Mouse (Mus musculus) hindbrain, embryonic 11.5 days (tissue): ENCODE results near the gene Prkd2. TPM values are rescaled to one million over a fixed set of nuclear protein-coding genes. Genes with fewer than 3 reads are reported as not detected.

Experiments used
- ATAC-seq: fragments of 200-750 bp; cut with Nextera tagmentation; 2 replicates; pipeline ENCODE4 v1.8.0; 2017; ENCODE audit warnings: mild to moderate bottlenecking, moderate TSS enrichment, moderate library complexity; ENCODE audit not compliant: low FRiP score
- DNase-seq: peaks from one replicate; pipeline ENCODE4 v3.0.0-alpha.2; 2015; ENCODE audit warnings: low spot score
- H3K27ac ChIP-seq: fragments of 300-500 bp; sonication (generic); 2 replicates; pipeline ENCODE4 v1.5.1; 2014; ENCODE audit warnings: mild to moderate bottlenecking, low read depth, low read length
- H3K27me3 ChIP-seq: fragments of 300-500 bp; sonication (generic); 2 replicates; pipeline ENCODE4 v1.6.1; 2014; ENCODE audit warnings: mild to moderate bottlenecking, low read length, moderate library complexity, mixed read lengths; ENCODE audit not compliant: control insufficient read depth, insufficient read depth
- H3K36me3 ChIP-seq: fragments of 300-500 bp; sonication (generic); 2 replicates; pipeline ENCODE4 v1.6.1; 2014; ENCODE audit warnings: mild to moderate bottlenecking, low read length, moderate library complexity, mixed read lengths; ENCODE audit not compliant: control insufficient read depth, insufficient read depth
- H3K4me1 ChIP-seq: fragments of 300-500 bp; sonication (generic); replicated peaks from 2 replicates; pipeline ENCODE4 v1.6.1; 2014; ENCODE audit warnings: low read length, mixed read lengths; ENCODE audit not compliant: control insufficient read depth, insufficient read depth
- H3K4me2 ChIP-seq: fragments of 300-500 bp; sonication (generic); replicated peaks from 2 replicates; pipeline ENCODE4 v1.6.1; 2014; ENCODE audit warnings: mild to moderate bottlenecking, low read depth, low read length
- H3K4me3 ChIP-seq: fragments of 300-500 bp; sonication (generic); 2 replicates; pipeline ENCODE4 v1.5.1; 2014; ENCODE audit warnings: low read depth, low read length
- H3K9ac ChIP-seq: fragments of 300-500 bp; sonication (generic); 2 replicates; pipeline ENCODE4 v1.6.1; 2014; ENCODE audit warnings: low read depth, low read length
- H3K9me3 ChIP-seq: fragments of 300-500 bp; sonication (generic); 2 replicates; pipeline ENCODE4 v1.6.1; 2016; ENCODE audit warnings: low read length; ENCODE audit not compliant: control insufficient read depth
- whole genome bisulfite sequencing: fragments of 180-500 bp; shearing (Covaris S2); extraction: QIAGEN DNeasy Blood & Tissue Kit; methylation state at CpG from one replicate; pipeline ENCODE4 v1.1.7; 2014; 5-methylcytosine and 5-hydroxymethylcytosine counted together
- polyA plus RNA-seq: library from polyadenylated mRNA; unstranded; fragments of >200 nt; fragmentation: Nextera tagmentation; extraction: Ambion mirVana; gene quantifications from 2 replicates; pipeline ENCODE4 v1.2.1, GENCODE M21; 2014

Prkd2 gene
- polyA plus RNA-seq, 1 experiment from 2014 or later = 8.8 TPM

DNA sequence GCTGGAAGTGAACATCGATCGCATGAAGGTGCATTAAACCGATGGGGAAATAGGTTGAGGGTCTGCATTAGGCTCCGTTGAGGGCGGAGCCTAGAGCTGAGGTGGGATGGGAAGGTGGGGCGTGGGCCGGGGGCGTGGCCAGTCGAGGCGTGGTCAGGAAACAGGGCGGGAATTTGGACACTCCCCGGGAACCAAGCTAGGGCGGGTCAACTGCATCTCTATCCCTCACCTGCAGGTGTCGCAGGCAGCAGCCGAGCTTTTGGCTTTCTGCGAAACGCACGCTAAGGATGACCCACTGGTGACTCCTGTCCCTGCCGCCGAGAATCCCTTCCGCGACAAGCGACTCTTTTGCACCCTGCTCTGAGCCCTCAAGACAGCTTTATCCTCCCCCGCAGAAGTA lies 52.3 kb downstream of the Prkd2 start:
- peak overlapping the region; percentile 62; the same call in 1 of the 2 replicates for H3K27ac ChIP-seq
- H3K36me3 ChIP-seq = no peaks in the 10 kb centered on the region
- H3K4me2 ChIP-seq = peak overlapping the region; percentile 35
- ATAC-seq (peak; percentile 39), DNase-seq (peak; percentile 87)
- no peaks in the 10 kb centered on the region for H3K9me3 ChIP-seq
- H3K27me3 ChIP-seq = peaks cover 19% of the 10 kb centered on the region
- no peak overlapping the region for H3K9ac ChIP-seq
- peaks cover 18% of the 10 kb centered on the region for H3K4me1 ChIP-seq
- H3K4me3 ChIP-seq = peak overlapping the region; percentile 12
- WGBS = under 1% methylated on average over 24 of the region's 24 CpGs

DNA sequence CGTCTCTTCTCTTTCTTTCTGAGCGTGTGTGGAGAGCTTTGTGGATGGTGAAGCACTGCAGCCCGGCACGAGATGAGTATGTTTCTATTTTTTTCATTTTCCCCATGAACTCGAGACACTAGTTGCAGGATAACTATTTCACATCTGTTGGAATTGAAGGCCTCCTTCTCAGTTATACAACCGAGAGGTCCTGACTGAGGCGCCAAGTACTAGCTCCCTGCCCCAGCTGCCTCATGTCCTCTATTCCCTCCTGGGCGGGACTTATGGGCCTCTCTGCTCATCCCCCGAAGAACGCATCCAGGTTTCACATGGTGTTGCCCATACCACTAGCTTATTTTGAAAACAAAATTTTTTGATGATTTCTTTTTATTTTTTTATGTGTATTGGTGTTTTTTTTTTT lies 52.8 kb downstream of the Prkd2 start:
- Histone ChIP-seq H3K36me3 (no peaks in the 10 kb centered on the region), H3K4me2 (peak overlapping the region; percentile 35; the same call in 1 of the 2 replicates), H3K9ac (no peak overlapping the region), H3K27ac (no peak overlapping the region), H3K4me3 (peak overlapping the region; percentile 12), H3K4me1 (peaks cover 19% of the 10 kb centered on the region), H3K27me3 (peaks cover 16% of the 10 kb centered on the region), H3K9me3 (no peaks in the 10 kb centered on the region)
- no peak for ATAC-seq
- no peak for DNase-seq
- 27% methylated on average over 10 of the region's 10 CpGs for WGBS

GRCm38 (mm10) chr7:16900526-16900925 lies 57.8 kb downstream of the Prkd2 start:
- H3K4me3 ChIP-seq = no peak overlapping the region
- no peak overlapping the region for H3K4me2 ChIP-seq
- H3K4me1 ChIP-seq = peaks cover 4% of the 10 kb centered on the region
- no peaks in the 10 kb centered on the region for H3K27me3 ChIP-seq
- no peak overlapping the region for H3K9ac ChIP-seq
- no peak for DNase-seq
- no peaks in the 10 kb centered on the region for H3K9me3 ChIP-seq
- H3K36me3 ChIP-seq = no peaks in the 10 kb centered on the region
- WGBS = 19% methylated on average over 4 of the region's 5 CpGs
- ATAC-seq = no peak
- no peak overlapping the region; the same call in 1 of the 2 replicates for H3K27ac ChIP-seq

DNA sequence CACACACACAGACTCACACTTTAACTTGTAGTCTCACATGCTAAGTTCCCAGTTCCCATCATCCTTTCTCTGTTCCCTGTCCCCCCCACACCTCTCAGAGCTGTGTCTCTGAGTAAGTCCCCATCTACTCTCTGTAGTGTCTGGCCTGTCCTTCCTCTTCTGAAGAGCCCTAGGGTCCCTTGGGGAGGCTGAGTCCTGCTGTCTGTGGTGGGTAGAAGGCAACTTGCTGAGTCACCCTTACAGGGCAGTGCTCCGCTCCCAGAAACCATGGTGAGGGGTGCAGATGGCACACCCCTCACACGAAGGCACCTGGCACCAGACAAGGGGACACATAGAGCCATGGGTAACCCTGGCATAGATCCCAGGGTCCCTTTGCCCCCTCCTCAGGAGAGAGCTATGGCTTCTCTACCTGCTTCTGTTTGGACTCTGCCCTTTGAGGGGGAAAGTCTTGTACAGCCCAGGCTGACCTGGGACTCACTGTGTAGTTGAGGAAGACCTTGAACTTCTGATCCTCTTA lies 60.8 kb downstream of the Prkd2 start:
- H3K27me3 ChIP-seq = no peaks in the 10 kb centered on the region
- DNase-seq (no peak), ATAC-seq (no peak)
- no peak overlapping the region for H3K27ac ChIP-seq
- 83% methylated on average over 2 of the region's 2 CpGs for WGBS
- no peak overlapping the region for H3K4me3 ChIP-seq
- H3K36me3 ChIP-seq = no peaks in the 10 kb centered on the region
- H3K9me3 ChIP-seq = no peaks in the 10 kb centered on the region
- H3K4me2 ChIP-seq = no peak overlapping the region
- H3K9ac ChIP-seq = no peak overlapping the region
- peaks cover 4% of the 10 kb centered on the region for H3K4me1 ChIP-seq

DNA sequence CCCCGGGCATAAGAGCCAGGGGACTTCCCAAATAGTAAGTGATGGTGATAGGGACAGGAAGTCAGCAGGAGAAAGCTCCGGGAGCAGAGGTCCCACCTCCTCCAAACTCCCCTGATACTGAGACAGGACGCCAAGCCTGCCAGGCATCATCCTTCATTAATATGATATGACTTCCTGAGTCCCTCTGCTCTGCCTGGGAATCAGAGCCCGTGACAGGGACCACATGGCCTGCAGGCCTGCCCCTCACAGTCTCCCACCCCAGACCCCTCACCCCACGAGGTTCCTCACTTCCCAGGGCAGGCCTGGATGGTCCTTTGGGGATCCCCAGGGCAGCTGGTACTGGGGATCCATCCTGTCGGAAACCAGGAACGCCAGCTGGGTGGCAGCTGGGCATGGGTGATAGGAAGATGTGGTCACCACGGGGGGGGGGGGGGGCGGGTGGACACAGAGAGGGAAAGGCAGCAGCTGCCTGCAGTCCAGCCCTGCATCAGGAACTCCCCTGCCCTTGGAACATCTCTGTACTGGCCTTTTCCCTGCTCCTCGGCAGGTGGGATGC lies 61.5 kb downstream of the Prkd2 start:
- Histone ChIP-seq H3K27me3 (no peaks in the 10 kb centered on the region), H3K27ac (no peak overlapping the region), H3K9me3 (no peaks in the 10 kb centered on the region), H3K4me1 (peaks cover 6% of the 10 kb centered on the region), H3K4me2 (no peak overlapping the region), H3K9ac (no peak overlapping the region), H3K4me3 (no peak overlapping the region), H3K36me3 (no peaks in the 10 kb centered on the region)
- ATAC-seq (no peak; the same call in 1 of the 2 replicates), DNase-seq (no peak)
- WGBS = 67% methylated on average over 7 of the region's 10 CpGs

DNA sequence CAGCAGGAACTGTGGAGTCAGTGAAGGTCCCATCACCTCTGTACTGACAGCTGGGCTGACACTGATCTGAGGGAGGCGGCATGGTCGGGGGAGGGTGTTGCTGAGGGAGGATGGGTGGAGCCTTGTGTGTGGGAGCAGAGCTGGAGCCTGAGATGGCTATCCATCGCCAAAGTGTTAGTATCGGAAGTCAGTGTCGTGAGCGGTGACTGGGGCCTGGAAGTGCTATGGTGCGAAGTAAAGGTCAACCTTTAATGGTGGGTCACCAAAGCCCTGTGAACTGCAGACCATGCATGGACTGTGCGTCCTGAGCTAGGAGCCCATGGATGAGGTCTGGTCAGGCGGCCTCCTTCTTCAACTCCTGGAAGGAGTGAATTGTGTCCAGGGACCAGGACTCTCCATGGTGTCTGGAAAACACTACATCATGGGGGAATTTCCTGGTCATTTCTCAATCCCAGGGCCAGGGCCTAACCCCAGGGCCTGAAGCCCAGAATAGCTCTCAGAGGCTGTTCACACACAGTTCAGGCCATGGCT lies 62.9 kb downstream of the Prkd2 start:
- Histone ChIP-seq H3K4me1 (peaks cover 5% of the 10 kb centered on the region), H3K36me3 (no peaks in the 10 kb centered on the region), H3K9ac (no peak overlapping the region), H3K27me3 (no peaks in the 10 kb centered on the region), H3K27ac (0 out of 2 replicates have a peak overlapping the region, but pooled peaks have one; percentile 6), H3K4me2 (no peak overlapping the region), H3K9me3 (no peaks in the 10 kb centered on the region), H3K4me3 (no peak overlapping the region)
- DNase-seq (no peak), ATAC-seq (peak; percentile 25; the same call in 1 of the 2 replicates)
- 54% methylated on average over 9 of the region's 9 CpGs for WGBS

- Histone ChIP-seq H3K4me2 (no peak within 1 kb of the TSS), H3K27me3 (no peaks in the 10 kb centered on the region), H3K27ac (0 out of 2 replicates have a peak within 1 kb of the TSS, but pooled peaks have one; percentile 6), H3K4me3 (no peak within 1 kb of the TSS), H3K9ac (no peak within 1 kb of the TSS), H3K4me1 (peaks cover 2% of the 10 kb centered on the region; the same call in 1 of the 2 replicates), H3K36me3 (no peaks in the 10 kb centered on the region), H3K9me3 (no peaks in the 10 kb centered on the region)
- DNase-seq (no peak), ATAC-seq (no peak)
- WGBS = 17% methylated on average over 6 of the region's 6 CpGs
Observed at GRCm38 (mm10) chr7:16906281-16906680, 63.6 kb downstream of the Prkd2 start, which contains the start of gene Ptgir. Gene Ptgir, plus strand, starts transcription at chr7:16906490.

DNA sequence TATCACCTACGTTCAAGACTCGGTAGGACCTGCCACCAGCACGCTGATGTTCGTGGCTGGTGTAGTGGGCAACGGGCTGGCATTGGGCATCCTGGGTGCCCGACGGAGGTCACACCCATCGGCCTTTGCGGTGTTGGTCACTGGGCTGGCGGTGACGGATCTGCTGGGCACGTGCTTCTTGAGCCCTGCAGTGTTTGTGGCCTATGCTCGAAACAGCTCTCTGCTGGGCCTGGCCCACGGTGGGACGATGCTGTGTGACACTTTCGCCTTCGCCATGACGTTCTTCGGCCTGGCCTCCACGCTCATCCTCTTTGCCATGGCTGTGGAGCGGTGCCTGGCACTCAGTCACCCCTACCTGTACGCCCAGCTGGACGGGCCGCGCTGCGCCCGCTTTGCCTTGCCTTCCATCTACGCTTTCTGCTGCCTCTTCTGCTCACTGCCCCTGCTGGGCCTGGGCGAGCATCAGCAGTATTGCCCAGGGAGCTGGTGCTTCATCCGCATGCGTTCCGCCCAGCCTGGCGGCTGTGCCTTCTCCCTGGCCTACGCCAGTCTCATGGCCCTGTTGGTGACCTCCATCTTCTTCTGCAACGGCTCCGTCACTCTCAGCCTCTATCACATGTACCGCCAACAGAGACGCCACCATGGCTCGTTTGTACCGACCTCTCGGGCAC lies 64.3 kb downstream of the Prkd2 start:
- no peak overlapping the region for H3K27ac ChIP-seq
- ATAC-seq = no peak
- peaks cover 2% of the 10 kb centered on the region; the same call in 1 of the 2 replicates for H3K4me1 ChIP-seq

More for the DNA sequence above, 64.3 kb downstream of the Prkd2 start:
- DNase-seq = no peak
- 93% methylated on average over 41 of the region's 41 CpGs for WGBS
- Histone ChIP-seq H3K4me3 (no peak overlapping the region), H3K27me3 (no peaks in the 10 kb centered on the region), H3K36me3 (no peaks in the 10 kb centered on the region), H3K9me3 (no peaks in the 10 kb centered on the region), H3K4me2 (no peak overlapping the region), H3K9ac (no peak overlapping the region)
